ENCODE assay signal across 30 mouse cellular contexts in the genomic region with DNA sequence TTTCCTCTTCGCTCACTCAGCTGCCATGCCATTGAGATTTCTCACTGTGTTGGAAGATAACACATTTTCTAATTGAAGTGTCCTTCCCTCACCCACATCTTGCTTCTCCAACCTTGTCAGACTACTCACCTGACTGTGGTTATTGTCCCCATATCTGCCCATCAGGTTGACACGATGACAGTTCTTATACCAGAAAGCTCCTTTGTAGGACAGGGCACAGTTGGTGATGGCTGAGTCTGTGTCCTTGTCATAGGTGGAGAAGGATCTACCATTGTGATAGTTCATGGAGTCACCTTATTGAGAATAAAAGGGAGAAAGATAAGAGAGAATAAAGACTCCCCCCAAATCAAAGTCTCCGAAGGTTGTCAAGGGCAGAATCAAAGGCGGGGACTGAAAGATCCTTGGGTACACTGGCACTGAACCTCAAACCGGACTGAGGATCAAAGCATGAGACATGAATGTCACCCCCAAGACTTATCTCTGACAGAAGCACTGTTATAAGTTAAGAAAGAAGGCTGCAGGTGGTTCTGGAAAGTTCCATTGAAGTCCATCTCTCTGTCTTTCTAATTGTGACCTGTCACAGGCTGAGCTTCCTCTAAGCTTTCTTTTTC.
"Had no signal": no experiment of that assay in that cellular context is flagged by ENCODE, and none has a peak within 500 bp of the region (broad histone marks: within the 10 kb centered on the region; RNA-seq: fewer than 3 reads in every experiment).

No protein-coding gene starts in this region.

- H3K36me3 ChIP-seq: limb, embryonic 10.5 days; liver, embryonic 12.5 days; liver, embryonic 13.5 days; liver, embryonic 15.5 days; lung, embryonic 15.5 days; midbrain, embryonic 12.5 days; midbrain, embryonic 13.5 days; neural tube, embryonic 12.5 days; neural tube, embryonic 13.5 days had no signal

- H3K27ac ChIP-seq: left cerebral cortex, adult 2 months; limb, embryonic 10.5 days; limb, embryonic 15.5 days; liver, embryonic 12.5 days; liver, embryonic 13.5 days; liver, embryonic 14.5 days; liver, embryonic 15.5 days; lung, embryonic 15.5 days; macrophage; midbrain, embryonic 12.5 days; midbrain, embryonic 13.5 days; neural tube, embryonic 12.5 days; neural tube, embryonic 13.5 days had no signal

- H3K4me3 ChIP-seq: left cerebral cortex, adult 2 months; limb, embryonic 10.5 days; limb, embryonic 12.5 days; limb, embryonic 13.5 days; limb, embryonic 15.5 days; liver, embryonic 12.5 days; liver, embryonic 13.5 days; liver, embryonic 15.5 days; lung, embryonic 15.5 days; megakaryocyte, embryonic 14.5 days; midbrain, embryonic 12.5 days; midbrain, embryonic 13.5 days; myocyte; neural tube, embryonic 12.5 days; neural tube, embryonic 13.5 days had no signal

- H3K27me3 ChIP-seq: limb, embryonic 12.5 days; limb, embryonic 13.5 days; limb, embryonic 15.5 days; liver, embryonic 12.5 days; liver, embryonic 13.5 days; liver, embryonic 15.5 days; lung, embryonic 15.5 days; megakaryocyte, embryonic 14.5 days; midbrain, embryonic 13.5 days; neural tube, embryonic 12.5 days; neural tube, embryonic 13.5 days had no signal

- H3K9ac ChIP-seq: limb, embryonic 12.5 days; limb, embryonic 13.5 days; limb, embryonic 15.5 days; liver, embryonic 12.5 days; liver, embryonic 13.5 days; liver, embryonic 14.5 days; liver, embryonic 15.5 days; liver, postnatal 0 days; lung, embryonic 14.5 days; lung, embryonic 15.5 days; midbrain, embryonic 12.5 days; midbrain, embryonic 13.5 days; neural tube, embryonic 12.5 days; neural tube, embryonic 13.5 days had no signal

- DNase-seq: left cerebral cortex, postnatal 4 days; liver; liver, embryonic 13.5 days; liver, postnatal 0 days; lung, adult 18-20 months; lung, adult 2 months; lung, embryonic 14.5 days; lung, postnatal 10 days; lung, postnatal 14 days; lung, postnatal 36 days; lung, postnatal 4 days had no signal

- ATAC-seq: liver, embryonic 12.5 days; liver, postnatal 0 days; lung, postnatal 0 days; midbrain, embryonic 13.5 days had no signal

- H3K4me2 ChIP-seq: limb, embryonic 12.5 days; limb, embryonic 13.5 days; limb, embryonic 15.5 days; liver, embryonic 11.5 days; liver, embryonic 12.5 days; liver, embryonic 13.5 days; liver, embryonic 15.5 days; lung, embryonic 14.5 days; lung, embryonic 15.5 days; midbrain, embryonic 11.5 days; midbrain, embryonic 12.5 days; midbrain, embryonic 13.5 days; neural tube, embryonic 12.5 days; neural tube, embryonic 13.5 days had no signal

- H3K4me1 ChIP-seq: liver, embryonic 12.5 days; liver, embryonic 13.5 days; liver, embryonic 15.5 days; megakaryocyte, embryonic 14.5 days; midbrain, embryonic 12.5 days; midbrain, embryonic 13.5 days; neural tube, embryonic 12.5 days; neural tube, embryonic 13.5 days had no signal

- H3K9me3 ChIP-seq: limb, embryonic 10.5 days; limb, embryonic 12.5 days; limb, embryonic 13.5 days; limb, embryonic 15.5 days; liver, embryonic 12.5 days; liver, embryonic 13.5 days; liver, embryonic 15.5 days; lung, embryonic 15.5 days; midbrain, embryonic 12.5 days; midbrain, embryonic 13.5 days; neural tube, embryonic 12.5 days; neural tube, embryonic 13.5 days had no signal
